Mouse (Mus musculus) natural killer cell, adult 2 months (primary cell): ENCODE measurements around the gene Atxn2l.

ENCODE experiments used
- DNase-seq, 2 experiments: peaks; one replicate each; pipeline ENCODE4 v3.0.0; 2022; ENCODE audit warnings: low spot score in 2 of 2

Gene Atxn2l

GRCm38 (mm10) chr7:126503273-126503878, at the start of gene Atxn2l:
TSS of gene Atxn2l (minus strand) at chr7:126503437.
- DNase-seq, result peak; percentile 98 to 99

DNA sequence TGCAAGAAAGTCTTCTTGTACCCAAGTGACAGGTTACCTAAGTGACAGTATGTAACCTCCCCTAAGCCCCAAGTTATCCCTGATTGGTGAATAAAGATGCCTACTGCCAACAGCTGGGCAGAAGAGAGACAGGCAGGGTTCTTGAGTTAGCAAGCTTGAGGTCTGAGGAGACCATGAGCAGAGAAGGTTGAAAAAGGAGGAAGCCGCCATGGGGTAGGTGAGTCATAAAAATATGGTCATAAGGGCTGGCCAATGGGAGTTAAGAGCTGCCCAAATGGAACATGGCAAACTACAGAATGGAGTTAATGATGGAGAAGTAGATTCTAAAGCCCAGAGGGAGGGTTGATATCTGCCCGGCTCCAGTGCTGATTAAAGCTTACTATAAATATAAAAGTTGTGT, 42.4 kb upstream of the Atxn2l start:
- no peak for DNase-seq

GRCm38 (mm10) chr7:126541661-126542060, 38.4 kb upstream of the Atxn2l start:
- DNase-seq, result no peak

- peak; percentile 39 to 42 for DNase-seq
These were observed 34.8 kb upstream of the Atxn2l start for GRCm38 (mm10) chr7:126537820-126538585.

- no peak for DNase-seq
These were observed 33.2 kb upstream of the Atxn2l start for GRCm38 (mm10) chr7:126536466-126536865.

GRCm38 (mm10) chr7:126535766-126536165, 32.5 kb upstream of the Atxn2l start:
- DNase-seq, result no peak

GRCm38 (mm10) chr7:126533434-126533833, 30.2 kb upstream of the Atxn2l start:
- no peak for DNase-seq

DNA sequence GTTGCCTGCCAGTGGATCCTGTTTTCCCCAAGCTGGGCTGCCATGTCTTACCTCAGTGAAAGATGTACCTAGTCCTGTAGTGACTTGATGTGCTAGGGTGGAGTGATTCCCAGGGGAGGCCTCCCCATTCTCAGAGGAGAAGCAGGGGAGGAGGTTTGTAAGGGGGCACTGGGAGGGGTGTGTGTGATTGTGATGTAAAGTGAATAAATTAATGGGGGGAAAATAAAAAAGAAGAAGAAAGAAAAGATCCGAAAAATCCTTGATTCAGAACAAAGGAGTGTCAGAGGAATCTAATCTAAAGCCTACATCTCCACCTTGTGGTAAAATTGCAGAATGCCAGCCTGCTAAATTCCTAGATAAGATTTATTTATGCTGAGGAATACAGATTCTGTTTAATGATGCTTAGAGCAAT, 24.9 kb upstream of the Atxn2l start:
- DNase-seq, result peak; percentile 18 to 24

GRCm38 (mm10) chr7:126523316-126523715, 20.1 kb upstream of the Atxn2l start:
- no peak for DNase-seq

DNA sequence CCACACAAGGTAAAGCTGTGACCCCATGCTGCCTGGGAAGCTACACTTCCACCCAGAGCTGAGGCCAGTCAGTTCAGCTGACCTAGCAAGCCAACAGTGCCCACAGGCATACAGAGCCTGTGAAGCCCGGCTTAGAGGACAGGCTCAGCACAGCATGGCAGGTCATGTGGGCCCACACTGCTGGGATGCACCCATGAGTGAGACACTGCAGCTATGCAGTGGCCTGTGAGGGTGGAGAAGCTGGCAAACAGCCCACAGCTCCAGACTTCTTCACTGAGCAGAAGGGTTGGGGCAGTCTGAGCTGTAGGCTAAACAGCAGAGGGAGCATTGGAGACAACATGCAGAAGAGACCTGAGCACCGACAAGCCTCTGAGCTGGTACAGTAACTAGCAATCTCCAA, 16.3 kb upstream of the Atxn2l start:
- DNase-seq, result no peak

GRCm38 (mm10) chr7:126518261-126518941, 15.2 kb upstream of the Atxn2l start:
- no peak for DNase-seq

DNA sequence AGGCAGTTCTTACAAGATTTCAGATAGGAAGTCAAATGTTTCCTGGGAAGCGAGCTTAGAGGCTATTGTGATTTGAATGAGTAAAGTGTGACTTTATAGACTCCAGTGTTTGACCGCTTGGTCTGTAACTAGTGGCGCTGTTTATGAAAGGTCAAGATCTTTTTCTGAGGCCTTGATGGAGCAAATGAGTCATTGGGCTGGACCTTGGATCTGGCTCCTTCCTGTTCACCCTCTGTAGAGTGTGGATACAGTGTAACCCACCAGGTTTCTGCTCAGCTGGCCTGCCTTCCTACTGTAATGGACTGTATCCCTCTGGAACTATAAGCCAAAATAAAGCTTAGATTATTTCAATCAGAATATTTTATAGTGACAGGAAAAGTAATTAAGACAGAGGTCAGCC, 8.1 kb upstream of the Atxn2l start:
- DNase-seq, result no peak

DNA sequence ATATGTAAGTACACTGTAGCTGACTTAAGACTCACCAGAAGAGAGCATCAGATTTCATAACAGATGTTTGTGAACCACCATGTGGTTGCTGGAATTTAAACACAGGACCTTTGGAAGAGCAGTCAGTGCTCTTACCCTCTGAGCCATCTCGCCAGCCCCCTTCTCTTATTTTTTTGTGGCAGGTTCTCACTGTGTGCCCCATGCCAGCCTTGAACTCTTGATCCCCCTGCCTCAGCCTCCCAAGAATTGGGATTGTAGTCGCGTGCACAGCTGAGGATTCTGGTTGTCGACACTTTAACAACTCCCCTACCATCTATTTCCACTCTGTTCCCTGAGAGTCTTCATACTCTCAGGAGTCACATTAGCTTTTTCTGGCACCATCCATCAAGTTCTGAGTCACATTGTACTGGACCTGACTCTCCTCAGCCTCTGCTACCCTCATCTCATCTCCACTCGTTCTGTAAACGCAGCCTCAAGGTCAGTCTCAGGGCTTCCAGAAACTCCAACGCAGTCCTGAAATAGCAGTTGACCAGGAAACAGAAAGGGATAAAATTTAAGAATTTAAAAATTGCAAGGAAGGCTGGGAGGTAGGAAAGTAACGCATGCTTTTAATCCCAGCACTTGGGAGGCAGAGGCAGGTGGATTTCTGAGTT, 4.0 kb upstream of the Atxn2l start:
- no peak for DNase-seq

DNA sequence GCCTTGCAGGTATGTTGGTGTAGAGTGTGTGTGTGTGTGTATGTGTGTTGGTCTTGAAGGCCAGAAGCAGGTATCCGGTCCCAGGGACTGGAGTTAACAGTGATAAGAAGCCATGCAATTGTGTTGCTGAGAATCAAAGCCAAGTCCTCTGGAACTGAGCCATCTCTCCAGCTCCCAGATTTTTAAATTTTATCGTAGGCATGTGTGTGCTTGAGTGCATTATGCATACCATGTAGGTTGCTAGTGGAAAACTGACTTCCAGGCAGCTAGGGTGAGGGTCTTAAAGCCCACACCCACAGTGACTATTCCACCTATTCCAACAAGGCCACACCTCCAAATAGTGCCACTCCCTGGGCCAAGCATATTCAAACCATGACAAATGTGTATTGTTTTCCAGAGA, 1.7 kb upstream of the Atxn2l start:
- DNase-seq, result no peak

- no peak for DNase-seq
These were observed 486 bp downstream of the Atxn2l start for GRCm38 (mm10) chr7:126502751-126503150.

DNA sequence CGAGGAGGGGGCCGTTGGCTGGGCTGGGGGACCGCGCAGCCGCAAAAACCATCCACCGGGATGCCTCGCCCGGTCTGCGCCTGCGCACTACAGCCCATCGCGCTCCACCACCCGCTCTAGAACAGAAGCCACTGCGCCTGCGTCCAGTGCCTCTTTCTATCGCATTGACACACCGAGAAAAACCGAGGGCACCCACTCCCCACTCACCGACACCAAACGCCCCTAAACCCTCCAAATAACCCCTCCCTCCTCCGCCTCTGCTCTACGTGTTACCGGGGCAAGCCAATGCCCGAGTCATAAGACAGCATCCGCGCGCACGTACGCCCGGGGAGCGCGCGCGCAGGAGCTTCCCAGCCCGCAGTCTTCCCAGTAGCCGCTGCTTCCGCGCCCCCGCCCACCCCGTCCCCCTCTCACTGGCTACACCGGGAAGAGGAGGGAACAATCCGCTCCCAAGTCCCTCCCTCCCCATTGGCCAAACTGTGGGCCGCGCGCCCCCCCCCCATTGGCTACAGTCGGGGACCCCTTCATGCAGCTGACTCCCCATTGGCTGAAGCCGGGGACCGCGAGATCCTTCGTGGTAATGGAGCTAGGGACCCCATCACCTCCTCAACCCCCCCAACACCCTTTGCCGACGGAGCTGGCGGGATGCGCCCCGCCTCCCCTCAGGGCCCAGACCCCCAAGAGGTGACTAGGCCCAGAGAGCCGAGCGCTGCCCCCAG, 1.1 kb downstream of the Atxn2l start:
- DNase-seq, result peak; percentile 82 to 87

GRCm38 (mm10) chr7:126501684-126502022, 1.6 kb downstream of the Atxn2l start:
- DNase-seq, result no peak

- DNase-seq, result no peak
These were observed 3.8 kb downstream of the Atxn2l start for GRCm38 (mm10) chr7:126499416-126499815.

- DNase-seq, result no peak
These were observed 5.3 kb downstream of the Atxn2l start for GRCm38 (mm10) chr7:126497966-126498365.

GRCm38 (mm10) chr7:126496475-126496874, 6.8 kb downstream of the Atxn2l start:
- DNase-seq, result no peak

- no peak for DNase-seq
These were observed 9.1 kb downstream of the Atxn2l start for GRCm38 (mm10) chr7:126494120-126494519.

DNA sequence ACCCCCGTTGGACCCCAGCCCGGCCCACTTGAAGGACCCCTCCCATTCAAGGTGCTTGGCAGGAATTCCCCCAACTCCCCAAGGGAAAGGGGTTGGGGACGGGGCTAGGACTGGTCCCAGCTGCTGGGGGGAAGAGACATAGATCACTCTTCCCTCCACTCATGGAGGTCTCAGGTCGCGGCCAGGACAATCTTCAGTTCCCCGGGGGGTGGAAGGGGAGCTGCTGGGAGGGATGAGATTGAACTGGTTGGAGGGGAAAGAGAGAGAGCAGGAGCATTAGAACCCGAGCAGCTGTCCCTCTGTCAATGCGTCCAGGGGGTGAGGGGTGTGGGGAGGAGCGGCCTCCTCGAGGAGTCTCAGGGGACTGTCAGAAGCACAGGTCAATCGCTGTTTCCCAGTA, 11.3 kb downstream of the Atxn2l start:
- DNase-seq, result no peak
